Mouse (Mus musculus): ENCODE measurements around the gene Rab42.

DNA sequence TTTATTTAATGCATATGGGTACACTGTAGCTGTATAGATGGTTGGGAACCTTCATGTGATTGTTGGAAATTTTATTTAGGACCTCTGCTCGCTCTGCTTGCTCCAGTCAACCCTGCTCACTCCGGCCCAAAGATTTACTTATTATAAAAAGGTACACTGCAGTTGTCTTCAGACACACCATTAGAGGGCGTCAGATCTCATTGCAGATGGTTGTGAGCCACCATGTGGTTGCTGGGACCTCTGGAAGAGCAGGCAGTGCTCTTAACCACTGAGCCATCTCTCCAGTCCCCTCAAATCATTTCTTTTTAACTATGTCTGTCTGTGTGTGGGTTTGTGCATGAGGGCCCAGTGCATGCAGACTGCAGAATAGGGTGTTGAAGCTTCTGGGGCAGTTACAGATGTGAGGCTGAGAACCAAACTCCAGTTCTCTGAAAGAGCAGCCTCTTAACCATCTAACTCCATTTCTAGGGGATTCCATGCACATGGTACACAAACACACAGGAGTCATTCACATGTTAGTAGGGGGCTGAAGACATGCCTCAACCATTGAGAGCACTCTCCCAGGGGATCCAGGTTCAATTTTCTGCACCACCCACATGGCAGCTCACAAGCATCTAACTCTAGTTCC, 46.4 kb upstream of the Rab42 start:
- TF ChIP-seq CTCF (IDR thresholded peaks at IDR 0.05; ENCODE audit: insufficient read depth, low read length) (no peak), POLR2A (IDR thresholded peaks at IDR 0.05; ENCODE audit: borderline replicate concordance, extremely low read depth, low read depth, low read length) (no peak)
